Mouse (Mus musculus) cerebellum, adult 9-11 months (tissue): ENCODE measurements around the gene Fzd1.

Experiments
- DNase-seq: peaks from one replicate; pipeline ENCODE4 v3.0.0; 2022

The Fzd1 gene

DNA sequence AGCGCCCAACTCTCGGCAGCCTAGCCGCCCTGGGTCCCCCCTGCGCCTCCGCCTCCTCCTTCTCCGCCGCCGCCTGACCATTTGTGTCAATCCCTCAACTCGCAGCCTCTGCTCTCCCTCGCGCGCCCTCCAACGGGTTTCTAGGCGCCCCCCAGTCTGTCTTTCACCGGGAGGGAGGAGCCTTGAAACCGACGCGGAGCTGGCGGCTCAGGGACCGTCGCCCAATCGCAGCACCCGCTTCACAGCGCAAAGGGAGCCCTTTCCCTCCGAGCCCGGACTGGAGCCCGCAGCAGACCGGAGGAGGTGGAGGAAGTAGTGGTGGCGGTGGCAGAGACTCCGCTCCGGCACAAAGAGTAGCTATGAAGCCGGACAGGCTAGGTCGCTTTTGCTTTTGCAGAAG is at the start of gene Fzd1:
Gene Fzd1, minus strand, starts transcription at position 134 of the 400 bp plus-strand sequence.
- DNase-seq: peak; percentile 92

DNA sequence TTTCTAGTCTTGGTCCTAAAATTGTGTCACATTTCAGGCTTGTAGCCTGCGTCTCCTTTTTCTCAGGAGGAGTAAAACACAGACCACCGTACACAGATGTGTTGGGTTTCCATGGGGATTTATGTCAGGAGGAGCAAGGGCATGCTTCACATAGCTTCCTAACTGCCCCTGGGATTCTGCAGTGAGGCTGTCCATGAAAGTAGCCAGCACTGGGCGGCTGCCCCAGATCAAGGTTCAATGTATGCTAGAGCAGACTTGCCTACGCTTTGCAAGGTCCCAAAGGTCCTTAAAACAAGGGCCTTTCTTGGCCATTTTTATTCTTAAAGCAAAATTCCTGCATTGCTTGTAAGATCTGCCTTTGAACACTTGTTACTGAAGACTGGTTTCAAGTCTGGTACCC is 47.4 kb upstream of the Fzd1 start:
- no peak for DNase-seq

DNA sequence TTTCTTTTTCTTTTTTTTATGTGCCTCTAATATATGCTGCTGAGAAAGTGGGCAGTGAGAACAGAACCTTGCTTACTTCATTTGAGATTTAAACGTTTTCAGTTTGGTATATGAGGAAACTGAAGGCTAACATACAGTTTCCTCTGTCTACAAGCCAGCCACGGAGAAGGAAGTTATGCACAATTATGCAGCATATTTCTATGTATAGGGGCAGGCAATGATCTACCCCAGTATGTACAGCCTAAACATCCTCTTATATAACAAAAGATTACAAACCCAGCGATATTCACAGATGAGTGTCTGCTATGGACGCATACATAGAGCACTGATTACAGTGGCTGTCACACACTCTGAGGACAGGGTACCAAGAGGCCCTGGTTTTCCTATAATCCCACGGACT is 45.9 kb upstream of the Fzd1 start:
- DNase-seq: no peak

DNA sequence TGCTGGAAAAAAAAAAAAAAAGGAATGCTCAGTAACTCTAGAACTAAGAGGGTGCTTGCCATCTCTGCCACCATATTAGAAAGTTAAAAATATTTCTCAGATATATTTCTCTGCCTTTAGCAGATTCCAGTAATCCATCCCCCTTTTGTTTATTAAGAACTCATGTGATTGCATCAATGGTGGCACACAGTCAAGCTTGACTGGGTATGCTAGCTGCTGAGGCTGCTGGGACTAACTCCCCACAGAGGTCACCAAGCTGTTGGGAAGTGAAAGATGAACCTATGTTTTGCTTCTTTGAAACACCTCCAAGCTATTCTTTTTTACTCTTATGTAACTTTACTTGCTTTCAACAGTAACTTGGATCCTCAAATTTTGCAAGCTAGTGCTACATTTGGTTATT is 44.1 kb upstream of the Fzd1 start:
- no peak for DNase-seq

DNA sequence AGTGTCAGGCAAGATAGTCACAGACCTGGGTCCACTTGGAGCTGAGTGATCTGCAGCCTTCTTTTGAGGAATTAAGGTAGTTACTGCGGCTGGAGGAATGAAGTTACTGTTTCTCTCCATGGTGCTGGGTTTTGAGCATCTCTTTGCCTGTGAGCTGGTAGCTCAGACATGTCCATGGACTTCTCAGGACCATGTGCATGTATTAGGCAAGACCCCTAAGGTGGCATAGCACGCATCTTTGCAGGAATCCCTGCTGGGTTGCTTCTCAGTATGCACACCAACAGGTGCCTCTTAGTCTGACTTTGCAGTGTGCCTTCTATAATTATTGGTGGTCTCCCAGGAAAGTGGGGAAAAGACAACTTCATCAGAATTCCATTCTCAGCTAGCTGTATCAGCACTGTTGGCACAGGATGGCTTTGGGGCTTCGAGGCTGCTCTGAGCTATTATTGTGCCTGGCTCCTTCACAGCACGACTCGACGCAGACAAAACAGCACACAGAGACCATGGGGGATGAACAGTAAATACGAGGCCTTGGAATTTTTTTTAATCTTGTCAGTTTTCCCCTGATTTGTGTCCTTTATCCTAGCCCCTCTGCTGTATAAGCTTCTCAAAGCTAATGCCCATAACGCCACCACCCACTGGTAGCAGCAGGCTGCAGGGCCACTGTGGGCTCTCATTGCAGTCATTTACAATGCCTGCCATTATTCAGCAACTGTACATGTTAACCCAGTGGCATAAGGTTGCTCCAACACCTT is 43.4 kb upstream of the Fzd1 start:
- DNase-seq: no peak

DNA sequence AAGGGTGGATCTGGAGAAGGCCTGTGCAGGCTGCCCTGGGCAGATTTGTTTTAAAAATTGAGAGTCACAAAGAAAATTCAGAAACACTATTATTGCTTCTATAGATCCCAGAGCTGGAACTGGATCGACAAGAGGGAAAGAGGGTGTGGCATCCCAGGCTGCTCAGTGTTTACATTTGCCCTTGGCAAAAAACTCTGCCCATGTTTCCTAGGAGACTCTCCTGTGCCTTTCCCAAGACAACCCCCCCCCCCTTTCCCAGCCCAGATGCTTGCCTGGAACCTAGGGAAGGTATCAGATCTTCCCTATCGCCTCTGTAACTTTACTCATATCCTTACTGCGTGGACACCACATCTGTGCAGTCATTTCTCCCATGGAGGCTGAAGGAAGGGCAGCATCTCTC is 33.4 kb upstream of the Fzd1 start:
- no peak for DNase-seq

DNA sequence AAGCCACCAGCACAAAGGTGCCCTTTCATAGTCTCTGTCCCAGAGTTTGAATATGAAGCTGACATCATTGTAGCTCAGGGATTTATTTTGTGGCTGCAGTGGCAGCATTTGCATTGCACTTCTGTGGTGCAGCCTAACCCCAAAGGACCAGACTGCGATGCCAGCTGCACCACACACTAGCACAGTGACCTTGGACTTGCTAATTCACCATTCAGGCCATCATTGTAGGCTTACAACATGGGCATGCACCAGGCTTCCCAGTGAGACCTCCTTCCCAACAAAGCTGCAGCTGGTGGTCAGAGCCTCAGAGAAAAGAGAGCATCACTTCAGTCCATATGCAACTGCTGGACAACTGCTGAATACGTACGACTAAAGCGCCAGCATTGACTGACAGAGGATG is 32.4 kb upstream of the Fzd1 start:
- DNase-seq: no peak

DNA sequence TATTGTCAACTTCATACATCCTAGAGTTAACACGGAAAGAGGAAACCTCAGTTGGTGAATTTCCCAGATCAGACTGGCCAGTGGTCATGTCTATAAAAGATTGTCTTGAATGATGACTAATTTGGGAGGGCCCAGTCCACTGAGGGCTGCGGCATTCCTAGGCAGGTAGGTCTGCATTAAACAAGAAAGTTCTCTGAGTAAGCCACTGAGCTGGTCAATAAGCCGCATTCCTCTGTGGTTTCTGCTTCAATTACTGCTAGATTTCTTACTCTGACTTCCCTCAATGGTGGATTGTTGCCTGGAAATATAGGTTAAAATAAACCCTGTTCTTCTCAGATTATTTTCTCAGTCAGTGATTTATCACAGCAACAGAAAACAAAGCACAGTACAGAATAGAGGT is 30.6 kb upstream of the Fzd1 start:
- DNase-seq: no peak

DNA sequence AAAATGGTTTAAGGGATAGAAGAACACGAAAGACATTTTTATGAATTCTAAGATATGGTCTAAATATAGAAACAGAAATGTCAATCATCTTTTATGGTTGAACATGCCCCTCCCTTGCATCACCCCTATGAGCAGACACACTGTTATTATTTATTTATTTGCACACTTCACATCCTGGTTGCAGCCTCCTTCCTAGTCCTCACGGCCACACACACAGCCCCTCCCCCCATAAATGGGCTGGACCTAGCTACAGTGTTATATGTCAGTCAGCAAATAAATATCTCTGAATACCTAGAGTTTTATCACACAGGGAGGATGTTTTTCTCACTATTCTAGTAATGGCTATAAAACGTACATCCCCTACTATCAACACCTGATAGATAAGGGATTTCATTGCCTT is 29.0 kb upstream of the Fzd1 start:
- DNase-seq: no peak

DNA sequence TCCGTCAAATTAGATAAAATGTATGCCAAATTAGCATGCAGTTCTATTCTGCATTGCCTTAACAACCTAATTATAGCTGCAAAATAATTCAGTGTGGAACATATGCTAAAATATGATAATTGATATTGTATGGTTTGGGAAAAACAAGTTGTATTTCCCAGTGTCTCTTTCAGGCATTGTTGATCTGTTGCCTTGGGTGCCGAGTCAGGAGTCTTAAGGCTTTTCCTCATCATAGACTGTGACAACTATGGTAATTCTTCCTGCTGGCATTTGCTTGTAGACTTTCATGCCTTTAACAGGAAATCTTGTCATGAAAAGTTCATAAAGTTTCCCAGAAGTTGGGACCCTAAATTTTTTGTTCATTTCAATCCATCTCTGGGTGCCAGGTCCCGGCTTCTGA is 20.4 kb upstream of the Fzd1 start:
- DNase-seq: no peak

DNA sequence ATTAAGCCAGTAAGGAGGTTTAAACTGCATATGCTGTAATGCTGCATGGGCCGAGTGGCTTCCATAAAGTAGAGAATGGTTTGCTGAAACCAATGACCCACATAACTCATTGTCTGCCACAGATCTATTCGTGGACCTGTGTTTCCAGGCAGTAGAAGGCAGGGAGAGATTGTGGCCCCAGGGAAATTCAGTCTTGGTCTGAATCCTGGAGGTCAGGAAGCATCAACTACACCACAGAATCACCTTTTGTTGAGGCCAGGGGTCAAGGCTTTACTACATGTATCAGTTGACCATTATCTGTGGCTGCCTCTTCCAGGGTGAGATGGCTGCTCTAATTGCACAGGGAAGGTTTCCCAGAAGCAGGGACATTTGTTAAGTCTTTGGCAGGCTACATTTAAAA is 18.7 kb upstream of the Fzd1 start:
- DNase-seq: no peak

DNA sequence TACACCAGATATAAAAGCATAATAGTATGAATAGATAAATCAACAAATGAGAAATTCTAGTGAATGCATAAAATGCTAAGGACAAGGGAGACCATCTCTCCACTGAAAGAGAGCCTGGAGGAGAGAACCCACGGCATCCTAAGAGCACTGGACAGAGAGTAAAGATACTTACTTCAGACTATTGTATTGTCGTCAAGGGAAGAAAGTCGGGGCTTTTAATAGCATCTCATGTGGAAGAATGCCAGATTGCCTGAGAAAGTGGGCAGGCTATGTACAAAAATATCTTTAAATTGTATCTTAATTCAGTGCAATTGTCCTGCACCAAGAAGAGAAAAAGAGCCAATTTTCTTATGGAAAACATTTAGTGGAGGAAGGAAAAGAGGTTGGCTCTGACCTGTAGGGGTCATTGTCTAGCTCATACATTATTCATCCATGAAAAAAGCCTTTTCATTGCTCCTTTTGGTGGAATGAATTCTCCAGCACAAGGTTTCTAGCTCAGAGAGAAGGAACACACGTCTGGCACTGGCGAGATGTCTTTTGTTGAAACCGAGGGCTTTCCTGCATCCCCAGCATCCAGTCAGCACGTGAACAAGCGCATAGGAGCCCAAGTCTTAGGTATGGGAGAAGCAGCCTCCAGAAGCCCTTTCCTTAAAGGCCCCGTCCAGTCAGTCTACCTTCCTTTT is 15.4 kb upstream of the Fzd1 start:
- no peak for DNase-seq

DNA sequence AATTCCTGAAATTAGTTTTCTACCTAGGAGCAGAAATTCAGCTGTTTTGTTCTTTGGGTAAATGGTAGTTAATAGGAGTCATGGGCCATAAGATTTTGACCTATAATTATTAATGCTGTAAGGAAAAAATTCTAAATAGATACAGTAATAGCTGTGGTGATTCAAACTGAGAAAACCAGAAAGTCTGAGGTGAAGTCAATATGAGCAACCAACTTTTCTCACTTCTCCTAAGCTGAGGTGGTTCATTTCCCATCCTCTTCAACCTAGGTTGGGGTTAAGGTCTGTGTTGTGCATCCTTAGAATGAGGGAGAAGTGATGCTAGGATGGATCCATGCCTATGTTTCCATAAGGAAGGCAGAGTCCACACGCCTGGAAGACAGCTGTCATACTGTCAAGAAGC is 12.8 kb upstream of the Fzd1 start:
- no peak for DNase-seq

DNA sequence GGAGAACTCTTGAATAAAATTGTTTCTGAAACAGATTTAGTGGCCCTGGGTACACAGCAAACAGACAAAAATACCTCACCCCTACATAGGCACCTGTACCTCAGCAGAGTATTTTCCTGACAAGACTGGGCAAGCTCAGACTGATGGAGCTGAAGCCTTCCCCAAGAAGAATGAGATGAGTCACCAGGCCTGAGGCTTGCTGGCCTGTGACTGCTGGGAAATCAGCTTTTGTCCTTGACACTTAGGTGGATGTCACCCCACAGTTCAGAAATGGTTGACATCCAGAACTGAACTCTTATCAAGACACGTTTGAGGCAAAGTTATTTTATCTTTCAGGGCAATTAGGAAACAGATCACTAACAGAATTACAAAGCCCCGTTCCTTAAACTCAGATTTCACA is 10.1 kb upstream of the Fzd1 start:
- DNase-seq: no peak

DNA sequence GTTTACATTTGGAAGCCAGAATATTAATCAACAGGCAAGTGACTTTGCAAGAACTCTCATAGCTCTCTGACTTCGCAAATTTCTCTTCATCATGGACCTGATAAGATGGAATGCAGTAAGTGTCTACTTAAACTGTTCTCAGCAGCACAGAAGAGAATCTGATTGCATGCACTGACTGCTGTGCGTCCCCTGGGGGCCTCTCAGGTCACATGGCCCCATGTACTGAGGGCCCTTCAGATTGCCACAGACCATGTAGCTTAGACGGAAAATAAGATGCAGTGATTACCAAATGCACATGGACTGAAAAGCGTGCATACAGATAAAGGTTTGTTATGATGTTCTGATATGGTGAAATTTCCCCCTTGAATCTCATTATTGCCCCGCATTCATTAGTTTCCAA is 8.9 kb upstream of the Fzd1 start:
- DNase-seq: no peak

DNA sequence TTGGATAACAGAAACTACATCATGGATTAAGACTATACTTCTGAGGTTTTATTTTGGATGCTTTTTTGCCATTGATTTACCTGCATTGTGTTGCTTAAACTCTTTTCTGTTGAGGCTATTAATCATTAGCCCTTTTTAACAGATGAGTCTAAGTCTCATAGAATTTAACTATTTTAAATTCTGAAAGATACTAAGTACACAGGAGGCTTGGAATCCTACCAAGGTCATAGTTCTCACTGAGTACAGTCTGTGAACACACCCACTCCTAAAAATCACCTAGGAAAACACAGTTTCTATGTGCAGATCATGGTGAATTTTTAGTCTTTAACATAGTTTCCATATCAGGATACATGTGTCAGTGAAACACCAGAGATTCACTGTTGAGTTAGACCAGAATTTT is 4.1 kb upstream of the Fzd1 start:
- no peak for DNase-seq

DNA sequence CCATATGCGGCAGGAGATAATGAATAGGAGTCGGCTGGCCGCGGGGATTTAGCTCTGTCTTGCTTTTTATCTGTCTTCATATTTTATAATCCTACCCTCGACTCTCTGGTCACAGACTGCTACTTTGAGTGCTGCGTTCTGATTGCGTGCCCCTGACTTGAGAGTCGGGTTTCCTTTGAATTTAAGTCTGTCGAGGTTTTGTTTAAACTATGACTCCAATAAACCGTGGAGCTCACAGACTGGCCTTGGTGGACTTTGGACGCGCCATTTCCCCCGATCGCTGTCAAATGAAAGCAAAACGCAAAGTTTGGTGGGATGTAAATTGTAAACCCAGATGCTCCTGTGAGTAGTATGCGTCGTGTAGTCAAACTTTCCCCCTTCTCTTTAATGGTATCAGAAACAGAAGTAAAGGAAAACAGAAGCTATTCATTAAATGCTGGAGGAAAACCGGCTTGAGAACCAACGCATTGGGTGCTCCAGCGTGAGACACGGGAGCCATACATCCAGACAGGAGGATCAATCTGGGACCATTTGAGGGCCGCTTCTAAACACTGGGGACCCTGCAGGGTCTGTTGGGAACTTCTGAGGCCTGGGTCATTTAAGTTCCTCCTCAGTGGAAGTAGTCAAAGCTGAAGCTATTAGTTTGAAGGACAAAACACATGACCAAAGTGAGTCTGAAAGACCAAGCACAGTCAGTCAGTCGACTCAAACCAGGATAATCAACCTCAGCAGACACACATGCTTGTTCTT is 671 bp upstream of the Fzd1 start:
- no peak for DNase-seq

DNA sequence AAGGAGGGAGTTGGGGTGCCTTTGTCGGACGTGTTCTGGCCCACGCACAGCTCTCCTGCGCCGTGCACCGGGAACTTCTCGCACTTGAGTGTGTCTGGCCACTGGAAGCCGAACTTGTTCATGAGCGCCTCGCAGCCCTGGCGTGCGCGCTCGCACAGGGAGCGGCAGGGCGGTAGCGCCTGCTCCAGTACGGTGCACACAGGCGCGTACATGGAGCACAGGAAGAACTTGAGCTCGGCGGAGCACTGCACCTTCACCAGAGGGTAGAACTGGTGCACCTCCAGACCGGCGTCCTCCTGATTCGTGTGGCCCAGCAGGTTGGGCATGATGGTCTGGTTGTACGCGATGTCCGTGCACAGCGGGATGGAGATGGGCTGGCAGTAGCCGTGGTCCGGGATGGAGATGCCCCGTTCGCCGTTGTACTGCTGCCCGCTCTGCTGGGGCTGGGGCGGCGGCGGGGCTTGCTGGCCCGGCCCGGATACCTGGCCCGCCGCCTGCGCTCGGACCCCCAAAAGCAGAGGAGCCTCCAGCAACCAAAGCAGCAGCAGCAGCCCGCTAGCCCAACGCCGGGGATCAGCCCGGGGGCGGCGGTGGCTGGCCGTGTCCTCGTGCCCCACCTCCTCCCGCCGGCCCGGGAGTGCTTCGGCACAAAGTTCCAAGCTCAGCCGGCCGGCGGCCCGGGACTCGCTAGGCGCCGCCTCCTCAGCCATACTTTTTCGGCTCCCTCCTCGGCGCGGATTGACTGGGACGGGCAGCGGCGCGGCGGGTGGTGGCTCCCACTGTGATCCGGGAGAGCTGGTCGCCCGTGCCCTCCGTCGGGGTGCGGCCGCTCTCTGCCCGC is 744 bp downstream of the Fzd1 start:
- peak; percentile 68 for DNase-seq

DNA sequence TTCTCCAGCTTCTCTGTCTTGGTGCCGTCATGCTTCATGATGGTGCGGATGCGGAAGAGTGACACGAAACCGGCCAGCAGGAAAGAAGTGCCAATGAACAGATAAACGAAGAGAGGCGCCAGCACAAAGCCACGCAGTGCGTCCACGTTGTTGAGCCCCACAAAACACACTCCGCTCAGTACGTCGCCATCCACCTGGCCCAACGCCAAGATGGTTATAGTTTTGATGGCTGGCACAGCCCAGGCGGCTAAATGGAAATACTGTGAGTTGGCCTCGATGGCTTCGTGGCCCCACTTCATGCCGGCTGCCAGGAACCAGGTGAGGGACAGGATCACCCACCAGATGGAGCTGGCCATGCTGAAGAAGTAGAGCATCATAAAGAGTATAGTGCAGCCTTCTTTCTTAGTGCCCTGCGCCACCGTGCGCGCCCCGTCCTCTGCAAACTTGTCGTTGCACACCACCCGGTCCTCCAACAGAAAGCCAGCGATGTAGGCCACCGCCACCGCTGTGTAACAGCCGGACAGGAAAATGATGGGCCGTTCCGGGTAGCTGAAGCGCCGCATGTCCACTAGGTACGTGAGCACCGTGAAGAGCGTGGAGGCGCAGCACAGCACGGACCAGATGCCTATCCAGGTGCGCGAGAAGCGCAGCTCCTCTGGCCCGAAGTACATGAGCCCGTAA is 1.7 kb downstream of the Fzd1 start:
- peak; percentile 68 for DNase-seq

DNA sequence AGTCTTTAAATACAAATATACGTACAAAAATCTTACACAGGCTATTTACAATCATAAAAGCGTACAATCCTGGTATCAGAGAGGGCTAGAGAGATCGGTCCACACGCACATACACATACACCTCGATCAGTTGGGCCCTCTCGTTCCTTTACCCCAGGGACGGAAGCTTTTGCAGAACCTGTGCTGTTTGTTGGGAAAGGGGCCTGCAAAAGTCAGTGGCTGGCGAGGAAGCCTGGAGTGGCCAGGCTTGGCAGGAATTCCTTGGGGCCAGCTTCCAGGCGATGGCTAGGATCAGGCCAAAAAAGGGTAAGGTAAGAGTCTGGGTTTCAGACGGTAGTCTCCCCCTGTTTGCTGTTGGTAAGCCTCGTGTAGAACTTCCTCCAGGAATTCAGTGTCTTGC is 2.5 kb downstream of the Fzd1 start:
- DNase-seq: peak; percentile 9

DNA sequence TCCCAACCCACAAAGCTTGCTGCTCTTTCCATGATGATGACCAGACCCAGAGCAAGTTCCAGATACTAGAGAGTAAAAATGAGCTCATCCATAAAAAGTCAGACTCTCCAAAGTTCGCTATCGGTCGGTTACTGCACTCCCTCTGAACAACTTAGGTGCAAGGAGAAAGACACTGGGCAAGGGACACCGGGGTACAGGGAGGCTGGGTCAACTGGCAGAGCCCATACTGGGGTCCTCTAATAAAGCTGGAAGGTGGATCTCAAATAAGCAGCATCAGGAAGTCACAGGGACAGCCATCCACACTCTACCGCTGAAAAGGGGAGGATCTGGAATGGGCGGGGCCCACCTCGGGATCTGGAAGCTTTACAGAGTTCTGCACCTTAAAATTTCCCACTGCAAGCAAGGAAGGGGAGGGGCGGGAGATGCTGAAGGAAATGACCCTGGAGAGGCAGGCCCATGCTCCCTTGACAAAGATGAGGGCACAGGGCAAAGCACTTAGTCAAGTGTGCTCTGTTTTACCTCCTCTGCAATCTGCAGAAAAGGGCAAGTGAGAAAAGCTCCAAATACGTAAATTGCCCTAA is 3.0 kb downstream of the Fzd1 start:
- peak; percentile 14 for DNase-seq

DNA sequence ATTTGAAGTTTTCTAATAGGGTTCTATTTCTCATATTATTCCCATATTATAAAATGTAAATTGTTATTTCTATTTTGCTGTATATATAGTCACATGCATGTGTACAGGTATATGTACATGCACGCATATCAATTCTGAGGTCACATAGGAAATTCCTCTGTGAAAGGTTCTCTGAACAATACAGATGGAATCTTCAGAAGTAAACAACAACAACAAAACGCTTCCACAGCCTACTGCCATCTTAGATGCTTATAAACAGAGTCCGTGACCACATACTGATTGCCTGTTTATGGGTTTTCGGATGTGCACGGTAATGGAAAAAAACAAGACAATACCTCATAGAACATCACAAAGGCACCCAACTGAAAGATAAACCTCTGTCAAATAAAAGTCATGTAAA is 4.7 kb downstream of the Fzd1 start:
- no peak for DNase-seq
